Mouse (Mus musculus) cortical plate, adult 2 months (tissue): ENCODE data around the gene Ccm2.

ENCODE experiments used
- CTCF ChIP-seq: fragments of 200-500 bp; IDR thresholded peaks from 2 replicates; pipeline ENCODE4 v1.5.1; 2011; ENCODE audit warnings: mild to moderate bottlenecking, control low read depth, low read length; ENCODE audit not compliant: insufficient read depth; ENCODE audit errors: extremely low read depth
- POLR2A ChIP-seq: fragments of 200-500 bp; IDR thresholded peaks from 2 replicates; pipeline ENCODE4 v1.6.1; 2011; ENCODE audit warnings: mild to moderate bottlenecking, low read length, control low read depth; ENCODE audit not compliant: insufficient read depth; ENCODE audit errors: extremely low read depth

DNA sequence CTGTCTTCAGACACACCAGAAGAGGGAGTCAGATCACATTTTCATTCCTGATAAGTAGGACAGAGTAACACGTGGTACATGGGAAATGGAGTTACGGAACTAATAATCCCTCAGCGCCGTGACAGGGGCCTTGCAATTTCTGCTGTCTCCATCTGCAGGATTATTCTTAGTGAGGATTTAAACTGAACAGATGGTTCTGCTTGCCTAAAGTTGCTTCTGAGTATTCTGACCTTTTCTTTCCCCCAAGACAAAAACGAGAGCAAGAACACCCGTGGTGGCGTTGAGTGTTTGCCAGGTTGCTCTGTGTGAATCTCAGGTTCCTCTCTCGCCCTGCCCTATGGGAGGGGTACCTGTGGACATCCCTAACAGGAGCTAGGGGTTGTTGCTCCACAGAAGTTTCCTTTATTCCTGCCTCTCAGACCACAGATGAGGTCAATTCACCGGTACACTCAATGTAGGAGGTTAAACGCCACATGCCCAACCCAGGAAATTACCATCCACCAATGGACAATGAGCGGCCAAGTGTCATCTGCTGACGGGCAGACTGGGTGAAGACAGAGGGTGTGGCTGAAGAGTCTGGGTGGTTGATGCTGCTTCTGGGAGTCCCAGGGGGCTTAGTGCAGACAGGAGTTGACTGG is 49.3 kb upstream of the Ccm2 start:
- TF ChIP-seq CTCF (no peak), POLR2A (no peak)
